Mouse (Mus musculus) erythroblast, adult 5-6 weeks (primary cell): Measurements from ENCODE around the gene Spire2. TPM values are rescaled to one million over a fixed set of nuclear protein-coding genes. Genes with fewer than 3 reads are reported as not detected.

Experiments
- ATAC-seq: replicated peaks from 2 replicates; pipeline ENCODE4 v1.8.0; 2016; ENCODE audit warnings: moderate number of reproducible peaks, mild to moderate bottlenecking, moderate TSS enrichment, inconsistent platforms; ENCODE audit not compliant: poor library complexity, low FRiP score, severe bottlenecking
- total RNA-seq, 2 experiments: library from RNA; stranded (forward) in 1 of 2; stranded (reverse) in 1 of 2; fragments of 150-400 nt in 1 of 2; fragments of 200-764, 138-1000 nt in 1 of 2; gene quantifications; 2 replicates each; pipeline versions ENCODE4 v1.2.3 to v1.2.4; 2015 to 2017; ENCODE audit warnings: low replicate concordance in 2 of 2

The Spire2 gene
- total RNA-seq, 2 experiments from 2014 or later: 0.09 TPM; not detected in 1

DNA sequence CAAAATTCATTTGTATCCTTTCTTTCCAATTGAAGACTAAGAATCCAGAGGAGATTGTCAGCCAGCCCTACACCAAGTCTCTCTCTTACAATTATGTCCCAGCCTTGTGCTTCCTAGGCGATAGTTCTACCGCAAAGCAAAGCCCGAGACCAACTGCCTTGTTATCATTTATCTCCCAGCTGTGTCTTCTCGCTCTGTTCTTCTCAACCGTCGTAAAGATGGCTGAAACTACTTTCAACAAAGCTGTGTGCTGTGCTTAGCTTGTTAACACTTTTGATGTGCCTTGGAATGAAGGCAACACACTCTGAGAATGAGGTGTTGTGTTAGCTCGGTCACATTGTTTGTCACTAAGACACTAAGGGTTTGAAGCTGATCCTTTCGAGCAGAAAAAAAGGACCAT lies 703 bp upstream of the Spire2 start:
- ATAC-seq: no peak

DNA sequence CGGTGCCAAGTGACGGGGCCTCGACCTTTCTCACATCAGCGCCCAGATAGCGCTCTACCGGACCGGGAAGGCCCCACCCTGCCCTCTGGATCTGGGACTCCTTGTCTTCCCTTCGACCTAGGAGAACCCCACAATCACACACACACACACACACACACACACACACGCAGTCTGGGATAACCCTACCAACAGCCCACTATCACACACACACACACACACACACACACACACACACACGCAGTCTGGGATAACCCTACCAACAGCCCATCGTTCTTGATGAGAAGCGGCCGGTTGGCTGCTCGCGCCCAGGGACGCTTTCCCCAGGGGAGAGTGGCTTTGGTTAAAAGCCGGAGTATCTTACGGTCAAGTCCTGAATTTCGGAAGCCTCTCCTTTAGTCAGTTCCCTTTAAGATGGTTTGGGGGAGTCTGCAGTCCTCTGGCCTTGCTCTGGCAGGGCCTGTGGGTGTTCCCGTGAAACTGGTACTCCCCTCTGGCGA lies 626 bp downstream of the Spire2 start:
- peak; percentile 18; the same call in 1 of the 2 replicates for ATAC-seq

- ATAC-seq: no peak
Measured at GRCm38 (mm10) chr8:123333864-123334263, 1.4 kb downstream of the Spire2 start.

DNA sequence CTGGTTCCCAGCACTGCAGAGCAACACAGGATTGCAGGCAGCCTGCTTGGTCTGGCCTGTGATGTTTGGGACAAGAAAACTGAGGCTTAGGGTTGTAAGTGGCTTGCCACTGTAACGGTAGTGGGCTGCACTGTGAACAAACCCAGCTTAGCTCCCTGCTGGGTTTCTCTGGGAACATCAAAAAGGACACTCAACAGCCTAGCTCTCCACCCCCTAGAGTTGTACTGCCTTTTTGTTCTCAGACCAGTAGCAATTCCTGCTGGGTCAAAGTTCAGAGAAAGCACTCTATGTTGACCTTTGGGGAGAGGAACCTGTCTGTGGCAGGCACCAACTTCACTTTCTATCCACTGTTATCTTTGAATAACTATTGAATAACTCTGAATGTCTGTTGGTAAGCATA lies 2.0 kb downstream of the Spire2 start:
- no peak for ATAC-seq

- ATAC-seq: no peak
Measured at GRCm38 (mm10) chr8:123337475-123337874, 5.0 kb downstream of the Spire2 start.

DNA sequence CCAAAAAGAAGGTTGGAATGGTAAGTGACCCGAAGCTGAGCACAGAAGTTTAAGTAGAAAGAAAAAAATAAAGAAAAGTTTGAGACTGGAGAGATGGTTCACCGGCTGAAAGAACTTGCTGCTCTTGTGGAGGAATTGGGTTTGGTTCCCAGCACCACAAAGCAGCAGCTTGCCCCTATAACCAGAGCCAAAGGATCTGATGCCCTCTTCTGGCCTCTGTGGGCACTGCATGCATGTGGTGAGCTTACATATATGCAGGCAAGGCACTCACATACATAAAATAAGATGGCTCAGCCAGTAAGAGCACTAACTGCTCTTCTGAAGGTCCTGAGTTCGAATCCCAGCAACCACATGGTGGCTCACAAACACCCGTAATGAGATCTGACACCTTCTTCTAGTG lies 7.6 kb downstream of the Spire2 start:
- ATAC-seq: no peak

DNA sequence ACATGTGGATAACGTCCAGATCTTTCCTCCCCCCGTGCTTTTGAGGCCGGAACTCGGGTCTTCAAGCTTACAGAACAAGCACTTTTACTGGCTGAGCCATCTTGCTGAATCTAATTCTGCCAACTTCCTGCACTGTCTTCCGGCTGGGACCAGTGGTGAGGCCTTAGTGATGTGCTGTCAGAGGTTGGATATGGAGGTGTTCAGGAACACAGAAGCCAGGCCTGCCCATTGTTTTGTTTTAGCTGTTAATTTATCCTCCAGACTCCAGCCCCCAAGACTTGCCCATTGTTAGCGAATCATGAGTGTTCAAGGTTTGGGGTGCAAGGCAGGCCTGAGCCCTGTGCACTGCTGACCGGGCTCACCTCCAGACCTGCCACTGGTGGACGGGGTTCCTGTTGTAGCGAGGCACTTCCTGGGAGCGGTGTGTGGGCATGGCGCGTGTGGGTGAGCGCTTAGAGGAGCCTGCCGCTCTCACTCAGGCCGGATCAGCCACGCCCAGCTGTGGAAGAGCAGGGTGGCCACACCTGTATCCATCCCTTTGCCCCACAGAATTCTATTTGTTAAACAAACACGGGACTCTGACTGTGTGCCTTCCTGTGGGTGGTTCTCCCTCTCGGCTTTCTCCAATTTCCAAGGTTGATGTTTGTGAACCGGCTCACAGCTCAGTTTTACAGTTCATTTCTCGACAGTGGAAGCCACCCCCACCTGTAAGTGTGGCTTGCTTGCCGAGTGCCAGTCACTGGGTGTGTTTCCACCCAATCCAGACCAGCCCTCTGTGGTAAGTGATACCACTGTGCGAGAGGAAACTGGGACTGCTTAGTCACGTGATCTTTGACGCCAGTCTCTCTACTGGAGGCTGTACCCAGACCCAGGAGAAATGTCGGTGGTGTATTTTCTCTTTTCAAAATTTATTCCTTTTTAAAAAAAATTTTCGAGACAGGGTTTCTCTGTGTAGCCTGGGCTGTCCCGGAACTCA lies 8.8 kb downstream of the Spire2 start:
- 0 out of 2 replicates have a peak, but pooled peaks have one; percentile 33 for ATAC-seq

DNA sequence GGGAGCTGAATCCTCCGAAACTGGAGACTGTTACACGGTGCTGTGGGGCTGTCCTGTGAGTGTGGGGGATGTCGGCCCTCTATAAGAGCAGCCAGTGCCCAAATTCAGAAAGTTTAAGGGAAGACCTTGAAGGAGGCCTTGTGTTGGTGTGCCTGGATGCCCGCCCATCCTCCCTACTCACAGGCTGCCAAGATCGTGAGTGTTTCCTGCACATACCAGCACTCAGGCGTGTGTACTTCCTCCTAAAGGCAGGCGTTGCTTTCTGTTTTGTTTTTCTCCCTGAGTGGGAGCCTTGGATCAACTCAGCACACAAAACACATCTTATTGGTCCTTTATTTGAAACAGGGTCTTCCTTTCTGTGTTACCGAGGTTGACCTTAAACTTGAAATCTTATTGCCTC lies 9.7 kb downstream of the Spire2 start:
- no peak for ATAC-seq

- no peak for ATAC-seq
Measured at GRCm38 (mm10) chr8:123342911-123343310, 10.4 kb downstream of the Spire2 start.

- no peak for ATAC-seq
Measured at GRCm38 (mm10) chr8:123343422-123343821, 10.9 kb downstream of the Spire2 start.

- no peak for ATAC-seq
Measured at GRCm38 (mm10) chr8:123345135-123345534, 12.6 kb downstream of the Spire2 start.

GRCm38 (mm10) chr8:123345856-123346255 lies 13.3 kb downstream of the Spire2 start:
- no peak for ATAC-seq

GRCm38 (mm10) chr8:123347293-123347692 lies 14.8 kb downstream of the Spire2 start:
- ATAC-seq: no peak

DNA sequence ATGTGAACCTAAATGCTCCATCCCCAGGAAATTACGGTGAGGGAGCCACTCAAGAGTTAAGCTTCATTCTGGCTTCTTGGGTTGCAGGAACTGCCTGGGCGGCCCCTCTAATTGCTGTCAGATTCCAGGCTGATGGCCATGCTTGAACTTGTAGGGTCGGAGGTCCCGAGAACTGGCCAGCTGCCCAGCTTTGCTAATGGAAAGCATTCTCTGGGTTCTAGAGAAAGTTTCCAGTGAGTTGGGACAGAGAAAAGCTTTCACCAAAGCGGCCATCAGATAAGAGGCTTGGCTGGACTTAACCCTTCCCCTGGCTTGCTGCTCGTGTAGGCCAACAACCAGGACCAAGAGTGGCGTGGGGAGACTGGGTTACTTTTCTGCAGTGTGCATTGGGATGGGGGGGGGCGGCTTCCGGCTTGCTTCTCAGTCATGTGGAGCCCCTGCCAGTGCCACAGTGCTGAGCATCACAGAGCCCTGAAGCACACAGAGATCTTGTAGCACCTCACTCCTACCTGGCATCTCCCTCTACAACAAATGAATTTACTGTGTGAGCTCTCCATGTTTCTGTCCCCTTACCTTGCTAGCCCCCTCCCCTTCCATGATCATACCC lies 15.8 kb downstream of the Spire2 start:
- ATAC-seq: no peak

- ATAC-seq: no peak
Measured at GRCm38 (mm10) chr8:123349073-123349472, 16.6 kb downstream of the Spire2 start.

DNA sequence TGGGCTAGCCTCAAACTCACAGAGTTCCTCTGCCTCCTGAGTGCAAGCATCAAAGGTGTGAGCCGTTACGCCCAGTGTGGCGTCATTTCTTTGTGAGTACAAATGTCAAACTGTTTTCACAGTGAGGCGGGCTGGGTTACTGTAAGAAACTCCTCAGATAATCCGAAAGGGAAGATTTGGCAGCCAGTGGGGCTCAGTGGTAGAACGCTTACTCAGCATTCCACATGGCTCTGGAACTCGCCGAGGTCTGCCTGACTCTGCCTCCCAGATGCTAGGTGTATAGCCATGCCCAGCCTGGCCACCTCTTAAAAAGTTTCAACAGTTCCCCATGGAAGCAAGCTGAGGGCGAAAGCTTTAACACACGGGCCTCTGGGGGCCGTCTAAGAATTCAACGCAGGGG lies 19.6 kb downstream of the Spire2 start:
- ATAC-seq: no peak

GRCm38 (mm10) chr8:123352786-123353185 lies 20.3 kb downstream of the Spire2 start:
- ATAC-seq: no peak

GRCm38 (mm10) chr8:123353216-123353615 lies 20.7 kb downstream of the Spire2 start:
- no peak for ATAC-seq

GRCm38 (mm10) chr8:123361082-123361739 lies 28.7 kb downstream of the Spire2 start:
- peak; percentile 65 for ATAC-seq
